Mouse (Mus musculus) thymus, adult 2 months (tissue): ENCODE data around the gene Chst11.

Experiments
- CTCF ChIP-seq: fragments of 200-500 bp; IDR thresholded peaks from 2 replicates; pipeline ENCODE4 v1.5.1; 2012; ENCODE audit warnings: mild to moderate bottlenecking, control low read depth, low read length, moderate library complexity, borderline replicate concordance; ENCODE audit not compliant: control insufficient read depth, poor library complexity, insufficient read depth; ENCODE audit errors: extremely low read depth
- POLR2A ChIP-seq: fragments of 200-500 bp; IDR thresholded peaks from 2 replicates; pipeline ENCODE4 v1.6.1; 2012; ENCODE audit warnings: mild to moderate bottlenecking, low read length, control low read depth, moderate library complexity; ENCODE audit not compliant: control insufficient read depth, poor library complexity, insufficient read depth; ENCODE audit errors: extremely low read depth

DNA sequence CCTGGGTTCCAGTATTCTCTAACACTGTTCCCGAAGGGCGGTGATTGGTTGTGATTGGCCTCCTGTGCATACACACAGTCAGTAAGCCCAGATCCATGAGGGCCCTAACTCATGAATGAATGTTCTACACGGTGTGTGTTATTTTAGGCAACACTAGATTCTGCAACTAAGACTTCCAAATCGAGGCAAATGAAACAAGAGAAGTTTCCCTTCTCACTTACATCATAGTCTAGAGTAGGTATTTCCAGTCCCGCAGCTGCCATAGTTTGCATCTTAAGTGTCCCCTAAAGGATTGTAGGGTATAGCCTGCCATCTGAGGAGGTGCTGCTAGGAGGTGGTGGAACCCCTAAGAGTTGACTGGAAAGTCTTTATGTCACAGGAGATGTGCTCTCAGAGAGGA lies 40.9 kb downstream of the Chst11 start:
- TF ChIP-seq CTCF: no peak
- no peak for TF ChIP-seq POLR2A
